Comparison of ENCODE assay signal across 10 mouse cellular contexts in genomic region chr16:91846089-91846741, GRCm38 (mm10).
DNase-seq lines count a peak whose midpoint lies in the region; ATAC-seq and TF ChIP-seq lines count a peak whose summit lies in the region.
"Had no signal": no experiment of that assay in that cellular context is flagged by ENCODE, and none has a peak within 500 bp of the region (broad histone marks: within the 10 kb centered on the region; RNA-seq: fewer than 3 reads in every experiment).

No protein-coding gene starts in this region.

- 25% methylated on average over 10 of the region's 10 CpGs for WGBS in kidney, embryonic 15.5 days
- WGBS in limb, embryonic 10.5 days, result 40% methylated on average over 10 of the region's 10 CpGs

- no peak overlapping the region for H3K9ac ChIP-seq in kidney, embryonic 15.5 days
- H3K9ac ChIP-seq: liver, embryonic 12.5 days had no signal

- H3K27ac ChIP-seq in kidney, embryonic 15.5 days, result peak overlapping the region; percentile 56
- H3K27ac ChIP-seq in embryonic fibroblast, embryonic 13.5 days (ENCODE audit: insufficient read depth, low read length), result peak overlapping the region; percentile 86
- peak overlapping the region; percentile 46 for H3K27ac ChIP-seq in limb, embryonic 10.5 days
- H3K27ac ChIP-seq: liver, embryonic 12.5 days had no signal

- ATAC-seq in kidney, embryonic 15.5 days (replicated peaks; ENCODE audit: low FRiP score), result peak; percentile 70
- ATAC-seq in megakaryocyte-erythroid progenitor cell, adult 5-6 weeks (replicated peaks; ENCODE audit: low FRiP score, low TSS enrichment, poor library complexity, severe bottlenecking), result no peak
- ATAC-seq: liver, embryonic 12.5 days had no signal

- no peak for TF ChIP-seq CTCF in embryonic fibroblast, embryonic 13.5 days (IDR thresholded peaks at IDR 0.05; ENCODE audit: borderline replicate concordance, insufficient read depth, low read length)

- H3K9me3 ChIP-seq in kidney, embryonic 15.5 days (replicated peaks), result no peaks in the 10 kb centered on the region
- H3K9me3 ChIP-seq in limb, embryonic 10.5 days (replicated peaks), result no peaks in the 10 kb centered on the region
- H3K9me3 ChIP-seq: liver, embryonic 12.5 days had no signal

- no peak overlapping the region for H3K4me3 ChIP-seq in kidney, embryonic 15.5 days (replicated peaks)
- H3K4me3 ChIP-seq in embryonic fibroblast, embryonic 13.5 days (ENCODE audit: insufficient read depth, low read length), result no peak overlapping the region
- H3K4me3 ChIP-seq in limb, embryonic 10.5 days, result no peak overlapping the region; the same call in 1 of the 2 replicates
- H3K4me3 ChIP-seq: liver, embryonic 12.5 days had no signal

- H3K4me2 ChIP-seq in kidney, embryonic 15.5 days, result no peak overlapping the region
- H3K4me2 ChIP-seq: liver, embryonic 12.5 days had no signal

- no peaks in the 10 kb centered on the region for H3K27me3 ChIP-seq in kidney, embryonic 15.5 days
- H3K27me3 ChIP-seq in limb, embryonic 10.5 days (ENCODE audit: low read depth, poor library complexity, severe bottlenecking), result no peaks in the 10 kb centered on the region

- TF ChIP-seq POLR2A in embryonic fibroblast, embryonic 13.5 days (IDR thresholded peaks at IDR 0.05; ENCODE audit: low read depth, low read length), result no peak

- H3K4me1 ChIP-seq in kidney, embryonic 15.5 days, result peaks cover 48% of the 10 kb centered on the region
- 0 out of 2 replicates have a peak, but pooled peaks cover 9% of the 10 kb centered on the region for H3K4me1 ChIP-seq in embryonic fibroblast, embryonic 13.5 days (ENCODE audit: control insufficient read depth, insufficient read depth, low read length)
- peaks cover 31% of the 10 kb centered on the region for H3K4me1 ChIP-seq in limb, embryonic 10.5 days

- no peak for DNase-seq in kidney, adult 9 months
- peak; percentile 49 for DNase-seq in limb, embryonic 10.5 days (ENCODE audit: low spot score)
- DNase-seq in retina, embryonic 14.5 days (ENCODE audit: low spot score), result peak; percentile 58
- DNase-seq in ovary, postnatal 14 days (ENCODE audit: low spot score), result no peak
- DNase-seq in left cerebral cortex, adult 9 months (ENCODE audit: low spot score in 2 of 2), result no peak
- DNase-seq: cerebellum, adult 18-20 months had no signal

- H3K36me3 ChIP-seq in kidney, embryonic 15.5 days, result peaks cover 50% of the 10 kb centered on the region
- peaks cover 80% of the 10 kb centered on the region for H3K36me3 ChIP-seq in limb, embryonic 10.5 days

Comparison
In these comparisons a context has a peak if more than half of its experiments do, and no peak if none do; other contexts are left out.
1. DNase-seq: peak in limb, embryonic 10.5 days (single experiment) and retina, embryonic 14.5 days (single experiment); none in kidney, adult 9 months (single experiment), ovary, postnatal 14 days (single experiment) and left cerebral cortex, adult 9 months (0 of 2).
2. Peak in every context shown above with its lines, with median percentiles within 50 percentile points of each other: H3K27ac ChIP-seq.